Mouse (Mus musculus) frontal cortex, postnatal 25 days (tissue): ENCODE measurements around the gene Ssbp2.

Experiments
- DNase-seq, 2 experiments: peaks; one replicate each; pipeline ENCODE4 v3.0.0; 2022; ENCODE audit warnings: low spot score in 2 of 2

The Ssbp2 gene

DNA sequence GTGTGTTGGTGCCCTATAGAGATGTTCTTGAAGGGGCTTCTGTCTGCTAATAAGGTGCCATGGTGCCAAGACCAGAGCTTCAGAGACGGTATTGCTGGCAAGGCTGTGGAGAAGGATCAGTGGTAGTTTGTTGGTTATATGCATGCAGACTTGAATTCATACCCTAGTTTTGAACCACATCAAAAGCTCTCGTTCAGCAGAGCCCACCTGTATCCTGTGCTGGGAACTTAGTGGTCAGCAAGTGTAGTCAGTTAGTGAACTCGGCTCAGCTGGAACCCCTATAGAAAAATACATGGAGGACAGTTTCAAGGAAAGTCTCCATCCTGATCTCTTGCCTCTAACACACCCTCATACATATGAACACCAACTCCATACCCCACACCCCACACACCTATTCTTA is 69.7 kb downstream of the Ssbp2 start:
- no peak for DNase-seq

DNA sequence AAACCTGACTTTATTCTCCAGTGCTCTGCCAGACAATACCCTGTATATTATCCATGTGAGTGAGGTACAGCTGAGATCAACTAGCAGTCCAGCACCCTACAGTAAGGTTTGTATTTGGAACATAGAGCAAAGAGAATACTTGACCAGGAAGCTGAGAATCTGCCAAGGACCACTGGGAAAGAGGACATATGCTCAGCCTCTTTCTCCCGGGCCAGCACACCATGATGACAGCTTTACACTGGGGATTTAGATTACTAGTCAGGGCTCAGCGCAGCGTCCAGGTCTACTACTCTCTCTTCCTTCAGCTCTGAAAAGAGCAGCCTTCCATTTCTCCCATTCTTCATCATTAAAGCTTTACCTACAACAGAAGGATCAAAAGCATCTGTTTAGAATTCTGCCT is 76.6 kb downstream of the Ssbp2 start:
- DNase-seq, result no peak

DNA sequence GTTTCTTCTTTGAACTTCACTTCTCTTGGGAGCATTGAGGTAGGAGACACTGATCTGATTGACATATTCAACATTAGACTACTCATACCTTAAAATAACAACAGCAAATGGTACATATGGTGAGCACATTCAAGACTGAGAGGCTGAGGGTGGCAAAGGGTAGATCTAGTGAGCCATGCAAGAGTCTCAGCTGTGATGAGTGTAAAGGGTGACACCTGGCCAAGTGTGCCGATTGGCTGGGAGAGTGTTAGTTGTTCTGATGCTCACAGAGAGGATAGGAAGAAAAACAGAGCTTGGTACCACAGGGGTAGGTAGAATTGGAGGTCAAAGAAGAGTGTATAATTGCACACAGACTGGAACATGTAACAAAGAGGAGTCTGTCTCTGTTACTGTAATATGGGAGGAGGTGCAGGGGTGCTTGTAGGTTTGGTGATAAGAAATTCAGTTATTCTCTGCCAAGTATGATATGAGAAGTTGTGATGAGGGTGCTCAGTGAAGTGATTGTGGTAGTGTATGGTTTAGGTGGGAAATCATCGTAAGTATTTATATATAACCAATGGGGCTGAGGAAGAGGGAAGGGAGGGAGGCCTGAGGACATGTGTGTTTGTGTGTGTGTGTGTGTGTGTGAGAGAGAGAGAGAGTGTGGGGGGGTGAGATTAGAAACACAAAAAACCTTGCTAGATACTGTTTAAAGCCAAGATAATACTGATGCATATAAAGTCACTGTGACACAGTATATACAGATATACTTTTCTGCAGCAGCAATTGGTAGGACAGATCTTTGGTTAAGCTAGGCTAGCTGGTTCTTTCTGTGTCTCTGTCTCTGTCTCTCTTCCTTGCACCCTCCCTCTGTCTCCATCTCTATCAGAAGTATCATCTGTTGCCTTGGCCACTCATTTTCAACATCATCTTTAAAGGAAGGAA is 80.3 kb downstream of the Ssbp2 start:
- no peak for DNase-seq

DNA sequence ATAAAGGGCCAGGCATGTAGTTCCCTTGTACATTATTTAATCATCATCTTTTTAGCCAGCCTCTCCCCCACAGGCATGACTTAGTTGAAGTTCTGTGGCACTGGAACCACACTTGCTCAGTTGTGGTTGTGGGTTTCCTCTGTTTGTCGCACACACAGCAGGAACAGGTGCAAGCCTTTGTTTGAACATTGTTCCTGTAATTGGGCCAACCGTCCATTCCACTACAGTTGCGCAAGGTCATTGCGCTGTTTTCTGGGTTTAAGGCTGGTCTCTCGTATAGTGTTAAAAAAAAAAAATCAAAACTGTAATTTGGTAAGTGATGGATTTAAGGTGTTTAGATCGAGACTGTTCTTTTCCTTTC is 81.0 kb downstream of the Ssbp2 start:
- no peak for DNase-seq

DNA sequence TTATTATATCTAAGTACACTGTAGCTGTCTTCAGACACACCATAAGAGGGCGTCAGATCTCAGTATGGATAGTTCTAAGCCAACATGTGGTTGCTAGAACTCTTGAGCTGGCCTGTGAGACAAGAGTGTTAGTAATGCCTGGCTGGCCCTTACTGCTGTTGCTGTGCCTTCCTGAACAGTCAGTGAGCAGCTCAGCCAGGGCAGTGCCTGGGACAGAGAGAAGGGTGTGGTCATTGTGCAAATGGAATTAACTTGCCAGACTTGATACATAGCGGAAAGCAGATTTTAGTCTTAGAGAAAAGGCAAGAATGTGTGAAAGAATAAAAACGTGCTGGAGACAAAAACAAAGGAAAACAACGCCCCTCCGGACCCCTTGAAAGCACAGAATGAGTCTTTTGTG is 83.5 kb downstream of the Ssbp2 start:
- DNase-seq, result no peak

DNA sequence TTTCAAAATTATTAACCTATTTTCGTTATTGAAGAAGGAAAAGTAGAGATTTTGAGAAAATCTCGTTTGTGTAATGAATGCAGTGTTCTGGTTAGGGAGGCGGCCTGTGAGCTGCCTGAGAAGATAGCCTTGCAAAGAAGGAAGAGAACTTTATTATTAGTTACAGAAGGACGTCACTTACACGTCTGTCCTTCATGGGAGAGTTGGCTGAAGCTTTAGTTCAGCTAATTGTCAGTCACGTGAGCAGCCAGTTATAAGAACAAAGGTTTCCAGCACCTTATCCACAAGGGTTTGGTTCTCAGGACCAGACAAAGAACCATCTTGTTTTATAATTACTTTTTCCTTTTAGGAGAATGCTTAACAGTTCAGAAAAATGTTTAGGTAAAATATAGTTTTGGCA is 104.0 kb downstream of the Ssbp2 start:
- no peak for DNase-seq

DNA sequence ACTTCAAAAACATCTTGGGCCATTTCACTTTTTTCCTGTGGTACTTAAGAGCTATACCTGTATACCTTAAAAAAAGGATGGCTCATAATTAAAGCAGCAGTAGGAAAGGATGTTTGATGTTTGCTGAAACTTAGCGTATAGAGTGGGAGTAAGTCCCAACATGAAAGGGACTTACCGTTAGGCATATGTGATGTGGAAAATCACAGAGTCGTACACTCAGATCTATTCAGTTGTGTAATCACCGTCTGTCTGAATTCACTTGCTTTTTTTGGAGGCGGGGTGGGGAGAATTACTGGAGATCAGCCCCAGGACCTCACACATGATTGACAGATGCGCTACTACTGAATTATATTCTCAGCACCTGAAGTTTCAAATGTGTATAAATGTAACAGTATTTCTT is 104.7 kb downstream of the Ssbp2 start:
- no peak for DNase-seq

DNA sequence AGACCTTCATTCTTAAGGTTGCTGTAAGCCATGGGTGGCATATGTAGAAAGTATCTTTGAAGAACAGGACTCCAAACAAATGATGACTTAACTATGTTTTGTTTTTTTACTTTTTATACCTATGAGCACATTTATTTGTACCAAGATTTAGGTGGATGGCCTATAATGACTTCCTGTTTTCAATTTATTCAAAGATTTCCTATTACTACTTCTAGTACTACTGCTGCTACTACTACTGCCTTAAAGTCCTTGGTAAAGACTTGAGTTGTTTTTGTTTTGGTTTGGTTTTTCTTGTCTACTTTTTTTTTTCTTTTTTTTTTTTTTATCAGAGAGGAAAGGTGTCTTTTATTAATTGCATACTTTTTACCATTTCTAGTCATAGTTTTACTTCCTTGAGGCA is 121.4 kb downstream of the Ssbp2 start:
- no peak for DNase-seq

DNA sequence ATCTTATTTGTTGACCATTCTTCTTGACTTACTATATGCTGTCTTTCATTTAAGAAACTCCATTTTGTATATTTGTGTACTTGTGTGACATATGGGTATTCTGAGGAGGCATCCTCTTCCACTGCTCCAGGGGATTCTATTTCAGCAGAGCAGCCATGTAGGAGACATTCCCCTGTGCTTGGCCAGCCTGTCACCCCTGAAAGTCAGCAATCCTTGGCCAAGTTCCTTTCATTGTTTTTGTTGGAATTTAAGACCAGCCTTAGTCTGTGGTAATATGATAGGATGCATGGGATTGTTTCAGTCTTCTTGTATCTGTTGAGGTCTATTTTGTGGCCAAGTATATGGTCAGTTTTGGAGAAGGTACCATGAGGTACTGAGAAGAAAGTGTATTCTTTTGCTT is 122.1 kb downstream of the Ssbp2 start:
- DNase-seq, result no peak

DNA sequence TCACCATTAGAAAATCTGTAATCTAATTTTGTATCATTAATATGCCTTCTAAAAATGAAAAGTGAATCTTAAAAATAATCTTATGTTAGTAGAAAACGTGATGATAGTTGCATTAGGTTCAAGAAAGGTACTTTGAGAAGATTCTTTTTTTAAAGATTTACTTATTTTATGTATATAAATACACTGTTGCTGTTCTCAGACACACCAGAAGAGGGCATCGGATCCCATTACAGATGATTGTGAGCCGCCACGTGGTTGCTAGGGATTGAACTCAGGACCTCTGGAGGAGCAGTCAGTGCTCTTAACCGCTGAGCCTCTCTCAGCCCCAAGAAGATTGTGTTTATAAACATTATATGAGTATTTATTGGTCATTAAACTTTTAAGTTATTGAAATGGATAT is 126.3 kb downstream of the Ssbp2 start:
- no peak for DNase-seq

DNA sequence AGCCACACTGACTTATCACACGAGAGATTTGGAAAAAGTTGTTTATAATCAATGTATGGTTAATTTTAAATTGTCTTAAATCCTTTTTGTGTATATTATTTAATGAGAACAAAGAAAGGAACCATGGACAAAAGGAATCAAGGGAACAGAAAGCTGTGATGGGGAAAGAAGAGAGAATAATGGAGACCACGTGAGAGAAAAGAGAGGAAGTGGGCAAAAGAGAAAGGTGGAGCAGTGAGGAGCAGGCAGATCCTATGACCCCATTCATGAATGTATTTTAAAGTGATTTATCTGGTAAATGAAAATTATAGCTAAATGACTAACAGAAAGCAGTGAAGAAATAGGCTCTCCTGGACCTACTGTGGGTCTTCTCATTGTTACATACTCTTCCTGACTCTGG is 128.4 kb downstream of the Ssbp2 start:
- no peak for DNase-seq

DNA sequence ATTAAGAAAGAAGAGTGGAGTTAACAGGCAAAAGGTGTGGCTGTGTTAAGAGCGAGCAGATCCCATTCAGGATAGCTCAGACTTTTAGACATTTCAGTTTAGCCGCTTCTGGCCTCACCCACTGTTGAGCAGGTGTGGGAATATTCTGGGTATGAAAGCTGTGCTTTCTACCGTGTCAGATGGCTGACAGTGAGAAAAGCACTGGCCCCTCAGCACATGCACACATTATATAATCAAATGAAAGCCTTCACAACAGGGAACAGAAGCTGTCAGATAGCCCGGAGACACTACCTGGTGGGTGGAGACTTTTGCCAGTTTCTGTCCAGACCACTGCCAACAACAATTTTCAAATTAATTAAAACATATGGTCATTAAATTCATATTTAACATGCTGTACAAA is 131.8 kb downstream of the Ssbp2 start:
- DNase-seq, result no peak

DNA sequence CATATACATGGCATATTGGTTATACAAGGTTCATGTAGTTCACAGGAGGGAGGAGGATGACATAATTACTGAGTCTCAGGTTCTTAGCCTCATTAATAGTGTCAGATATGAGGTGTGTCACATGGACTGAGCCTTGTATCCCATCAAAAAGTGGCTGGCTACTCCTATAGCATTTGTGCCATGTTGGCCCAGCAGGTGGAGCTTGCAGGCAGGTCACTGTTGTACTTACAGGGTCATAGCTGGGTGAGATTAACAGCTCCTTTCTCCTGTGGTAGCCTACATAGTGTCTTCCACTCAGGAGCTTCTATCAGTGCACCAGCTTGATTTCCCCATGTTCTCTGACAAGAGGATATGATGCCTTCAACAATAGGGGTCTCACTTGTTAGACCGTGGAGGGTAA is 135.2 kb downstream of the Ssbp2 start:
- DNase-seq, result no peak

DNA sequence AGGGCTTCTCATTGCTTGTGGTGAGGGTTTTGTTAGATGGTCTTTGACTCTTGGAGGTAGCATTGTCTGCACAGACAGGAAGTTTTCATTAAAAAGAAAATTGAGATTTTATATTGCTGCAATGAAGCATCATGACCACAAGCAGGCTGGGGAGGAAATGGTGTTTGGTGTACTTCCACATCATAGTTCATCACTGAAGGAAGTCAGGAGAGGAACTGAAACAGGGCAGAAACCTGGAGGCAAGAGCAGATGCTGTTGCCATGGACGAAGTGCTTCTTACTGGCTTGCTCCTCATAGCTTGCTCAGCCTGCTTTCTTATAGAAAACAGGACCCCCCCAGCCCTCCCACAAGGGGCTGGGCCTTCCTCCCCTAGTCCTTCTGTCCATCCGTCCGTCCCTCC is 139.5 kb downstream of the Ssbp2 start:
- no peak for DNase-seq

DNA sequence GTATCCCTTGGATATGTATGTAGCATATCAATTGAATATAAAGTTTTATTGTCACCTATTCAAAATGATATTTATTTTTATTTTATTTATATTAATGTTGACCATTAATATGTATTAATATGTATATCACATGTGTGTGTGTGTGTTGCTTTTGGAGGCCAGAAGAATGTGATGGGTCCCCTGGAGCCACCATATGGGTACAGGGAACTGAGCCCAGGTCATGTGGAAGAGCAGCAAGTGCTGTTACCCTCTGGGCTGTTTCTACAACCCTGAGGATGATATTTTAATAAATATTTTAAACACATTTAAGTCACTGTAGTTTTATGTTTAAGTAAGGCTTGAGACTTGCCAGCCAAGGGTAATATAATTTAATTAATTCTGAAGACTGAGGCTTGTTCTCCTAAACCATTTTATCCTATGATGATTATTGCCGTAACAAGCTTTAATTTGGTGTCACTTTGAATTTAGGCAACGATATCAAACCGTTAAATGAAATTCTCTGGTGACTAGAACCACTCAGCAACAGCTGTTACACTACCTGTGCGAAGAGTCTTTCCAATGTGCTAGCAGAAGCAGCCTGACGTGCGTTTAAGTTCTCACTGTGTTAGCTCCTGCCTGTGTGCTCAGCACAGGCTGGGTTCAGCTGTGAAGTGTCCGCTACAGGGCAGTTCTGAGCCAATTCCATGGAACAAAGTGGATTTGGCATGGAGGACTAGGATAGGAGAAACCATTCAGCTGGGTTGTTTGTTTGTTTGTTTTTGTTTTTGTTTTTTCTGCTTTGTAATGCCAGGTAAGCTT is 145.2 kb downstream of the Ssbp2 start:
- no peak for DNase-seq

DNA sequence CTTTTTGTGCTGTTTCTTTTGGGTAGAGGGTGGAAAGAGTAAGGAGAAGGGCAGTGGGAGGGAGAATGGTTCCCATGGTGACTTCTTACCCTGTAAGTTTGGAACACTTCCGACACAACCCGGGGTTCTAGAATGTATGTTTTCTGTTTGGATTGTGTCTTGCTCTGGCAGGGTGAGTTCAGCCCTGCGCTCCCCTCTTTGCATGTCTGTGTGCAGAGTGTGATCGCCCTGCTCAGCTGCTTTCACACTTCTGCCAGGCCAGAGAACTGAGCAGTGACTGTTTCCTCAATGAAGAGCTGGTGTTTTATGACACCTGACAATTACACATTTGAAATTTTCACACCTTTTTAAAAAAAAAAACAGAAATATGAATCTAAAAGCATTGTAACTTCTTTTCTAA is 150.5 kb downstream of the Ssbp2 start:
- DNase-seq, result no peak

DNA sequence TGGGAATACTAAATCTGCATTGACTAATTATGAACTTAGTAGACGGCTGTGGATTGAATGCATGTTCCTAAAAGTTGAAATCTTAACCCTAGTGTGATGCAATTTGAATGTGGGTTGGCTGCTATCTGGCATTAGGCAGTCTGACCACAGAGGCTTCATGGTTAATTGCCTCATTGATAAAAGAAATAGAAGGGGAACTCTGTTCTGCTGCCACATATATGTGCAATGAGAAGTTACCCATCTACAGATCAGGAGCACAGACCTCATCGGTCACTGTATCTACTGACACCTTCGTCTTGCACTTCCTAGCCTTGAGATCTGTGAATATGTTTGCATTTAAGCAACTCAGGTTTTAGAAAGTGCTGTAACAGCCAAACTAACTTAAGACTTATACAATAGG is 151.8 kb downstream of the Ssbp2 start:
- DNase-seq, result no peak

DNA sequence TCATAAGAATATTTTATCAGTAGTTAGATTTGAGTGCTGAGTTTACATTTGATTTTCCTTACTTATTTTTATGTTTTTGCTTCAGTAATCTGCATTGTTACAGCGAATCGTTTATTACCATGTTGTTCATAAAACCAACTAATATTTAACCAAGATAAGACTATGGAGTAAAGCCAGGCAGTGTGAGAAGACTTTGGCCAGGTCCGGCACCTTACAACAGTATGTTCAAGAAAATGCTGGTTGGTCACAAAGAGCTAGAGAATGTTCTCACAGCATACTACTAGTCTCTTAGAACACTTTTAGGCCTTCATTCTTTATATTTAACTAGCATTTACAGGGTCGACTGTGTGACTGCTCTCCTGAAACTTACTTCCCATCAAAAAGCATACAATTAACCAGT is 152.5 kb downstream of the Ssbp2 start:
- no peak for DNase-seq

DNA sequence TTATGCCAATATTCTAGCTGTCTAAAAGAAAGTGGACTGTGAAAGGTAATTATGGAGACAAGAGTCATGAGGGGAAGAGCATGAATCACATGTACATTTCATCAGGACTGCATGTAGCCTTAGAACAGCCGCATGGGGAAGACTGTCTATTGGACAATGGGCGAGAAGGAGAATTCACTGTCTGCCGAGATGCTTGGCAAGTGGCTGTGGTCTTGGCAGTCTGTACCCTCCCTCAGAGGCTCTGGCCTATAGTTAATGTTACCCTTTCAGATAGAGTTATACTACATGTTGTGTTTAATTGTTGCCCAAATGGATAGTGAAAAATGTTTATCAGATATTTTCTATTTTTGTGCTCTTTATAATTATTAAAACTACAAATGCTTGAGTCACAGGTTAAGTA is 156.0 kb downstream of the Ssbp2 start:
- DNase-seq, result no peak

DNA sequence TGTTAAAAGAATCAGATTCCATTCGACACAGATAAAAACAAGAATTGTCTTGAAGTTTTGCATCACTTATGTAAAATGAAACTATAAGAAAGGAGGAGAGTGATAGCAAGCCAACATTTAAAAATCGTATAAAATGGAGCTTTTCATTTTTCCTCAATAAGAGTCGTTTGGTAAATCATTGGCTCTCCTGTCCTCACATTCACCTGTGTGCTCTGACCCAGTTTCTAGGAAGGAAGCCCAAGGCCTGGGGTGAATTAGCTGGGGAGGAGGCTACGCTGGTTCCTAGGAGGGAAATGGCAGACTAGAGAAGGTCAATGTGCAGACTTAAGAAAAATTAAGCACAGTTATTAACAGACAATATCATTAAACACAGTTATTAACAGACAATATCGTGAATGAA is 156.8 kb downstream of the Ssbp2 start:
- DNase-seq, result no peak

DNA sequence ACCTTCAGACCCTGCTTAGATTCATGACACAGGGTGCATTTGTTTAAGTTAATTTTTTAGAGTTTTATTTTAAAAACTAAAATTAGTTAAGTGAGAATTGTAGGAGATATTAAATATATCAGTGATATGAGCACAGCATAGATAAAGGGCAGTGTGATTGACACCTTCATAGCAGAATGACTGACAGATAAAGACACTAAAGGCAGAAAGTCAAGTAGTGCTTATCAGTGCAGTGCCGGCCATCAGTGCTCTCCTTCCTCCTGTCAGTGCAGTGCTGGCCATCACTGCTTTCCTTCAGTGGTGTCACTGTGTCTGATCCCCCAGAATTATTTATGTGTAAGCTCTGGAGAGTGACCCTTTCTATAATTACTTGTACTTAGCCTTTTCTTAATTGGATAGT is 159.3 kb downstream of the Ssbp2 start:
- no peak for DNase-seq

DNA sequence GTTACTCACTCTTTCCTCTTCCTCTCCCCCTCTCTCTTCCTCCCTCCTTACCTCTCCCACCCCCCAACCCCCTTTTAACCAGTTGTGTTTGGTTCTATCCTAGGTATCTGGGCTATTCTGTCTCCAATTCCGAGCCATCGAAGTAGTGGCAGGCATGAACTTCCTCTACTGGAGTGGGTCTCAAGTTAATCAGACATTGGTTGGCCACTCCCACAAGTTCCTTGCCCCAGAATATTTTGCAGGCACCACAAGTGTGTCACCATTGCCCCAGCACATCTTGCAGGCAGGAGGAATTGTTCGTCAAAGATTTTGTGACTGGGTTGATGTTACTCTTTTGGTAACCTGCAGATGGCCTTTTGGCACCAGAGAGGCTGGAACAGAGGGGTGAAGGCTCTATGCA is 160.5 kb downstream of the Ssbp2 start:
- DNase-seq, result no peak

DNA sequence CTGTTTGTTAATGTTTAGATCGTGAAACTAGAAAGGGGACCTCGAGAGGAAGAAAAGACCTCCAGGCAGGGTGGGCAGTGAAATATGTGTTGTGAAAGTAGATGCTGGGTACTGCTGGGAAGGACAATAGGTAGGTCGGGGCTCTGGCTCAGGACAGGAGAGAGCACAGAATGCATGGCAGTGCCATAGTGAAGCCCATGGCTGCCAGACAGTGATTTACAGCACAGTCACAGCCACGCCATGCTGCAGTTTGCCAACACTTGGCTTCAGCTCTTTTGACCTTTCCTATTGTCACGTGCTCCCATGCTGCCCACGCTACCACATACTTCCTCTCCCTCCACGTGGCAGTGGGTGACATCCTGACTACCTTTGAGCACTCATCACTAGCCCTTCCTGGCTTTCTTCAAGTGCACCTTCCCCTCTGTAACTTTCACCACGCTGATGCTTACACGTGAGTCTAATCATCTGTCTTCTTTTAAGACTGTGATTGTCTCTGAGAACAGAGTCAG is 171.3 kb downstream of the Ssbp2 start:
- no peak for DNase-seq
